Mouse (Mus musculus) large intestine, adult 2 months (tissue): ENCODE measurements around the gene Anxa5. TPM values are rescaled to one million over a fixed set of nuclear protein-coding genes. Genes with fewer than 3 reads are reported as not detected.

Experiments
- DNase-seq: peaks from one replicate; pipeline ENCODE4 v3.0.0-alpha.2; 2012; ENCODE audit warnings: low read depth, low spot score
- WGBS: fragments of 180-500 bp; shearing (Covaris S2); methylation state at CpG from one replicate; pipeline ENCODE4 v1.1.7; 2018; 5-methylcytosine and 5-hydroxymethylcytosine counted together
- polyA plus RNA-seq: library from polyadenylated mRNA; depleted of rRNA; stranded (reverse); fragments of >200 nt; gene quantifications from 2 replicates; pipeline ENCODE4 v1.2.3, GENCODE M21; 2012; rRNA removed

Gene Anxa5
- 142 and 157 TPM in 2 replicates for polyA plus RNA-seq

DNA sequence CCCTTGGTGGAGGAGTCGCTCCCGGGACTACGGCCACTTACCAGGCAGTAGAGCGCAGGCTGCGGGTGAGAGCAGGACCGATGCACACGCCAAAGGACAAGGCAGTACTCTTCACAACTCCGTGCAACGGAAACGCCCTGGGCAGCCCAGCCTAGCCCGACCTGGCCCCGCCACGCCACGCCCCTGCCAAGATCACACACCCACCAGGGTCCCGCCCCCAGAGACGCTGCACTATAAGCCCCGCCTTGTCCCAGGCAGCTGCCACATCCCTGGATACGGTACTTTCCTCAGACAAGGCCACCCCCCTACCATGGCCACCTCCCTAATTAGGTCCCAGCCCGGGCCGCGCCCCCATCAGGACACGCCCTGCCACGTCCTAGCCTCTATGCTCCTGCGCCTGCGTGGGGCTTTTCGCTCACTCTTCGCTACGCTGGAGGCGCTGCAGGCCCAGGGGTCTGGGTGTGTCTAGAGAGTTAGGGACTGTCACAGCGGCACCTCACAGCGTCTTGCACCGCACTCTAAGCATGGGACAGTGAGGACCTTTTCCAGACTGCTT is at the start of gene Anxa5, which contains the start of gene 1810062G17Rik:
Anxa5 (minus strand) TSS at position 363 of the 556 bp plus-strand sequence.
1810062G17Rik (plus strand) TSS at position 406 of the 556 bp plus-strand sequence.
- WGBS: 0% methylated on average over 32 of the region's 32 CpGs
- DNase-seq: peak; percentile 82

DNA sequence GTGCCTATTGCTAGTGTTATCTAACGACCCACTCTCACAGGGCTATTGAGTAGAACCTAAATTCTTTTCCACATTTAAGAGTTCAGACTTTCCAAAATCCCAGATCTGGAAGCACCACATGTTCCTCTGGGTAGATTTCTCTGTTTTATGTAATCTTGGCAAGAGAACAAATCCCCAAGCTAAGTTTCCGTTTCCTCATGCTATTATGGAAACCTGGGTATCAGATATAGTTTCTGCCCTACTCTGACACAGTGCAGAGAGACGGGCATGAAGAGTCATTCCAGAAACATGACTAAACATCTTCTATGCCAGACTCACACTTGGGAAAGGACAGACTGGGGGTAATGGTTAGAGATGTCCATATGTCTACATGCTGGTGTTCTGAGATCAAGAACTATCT is 48.8 kb upstream of the Anxa5 start:
- 52% methylated on average over 3 of the region's 3 CpGs for WGBS
- DNase-seq: no peak

DNA sequence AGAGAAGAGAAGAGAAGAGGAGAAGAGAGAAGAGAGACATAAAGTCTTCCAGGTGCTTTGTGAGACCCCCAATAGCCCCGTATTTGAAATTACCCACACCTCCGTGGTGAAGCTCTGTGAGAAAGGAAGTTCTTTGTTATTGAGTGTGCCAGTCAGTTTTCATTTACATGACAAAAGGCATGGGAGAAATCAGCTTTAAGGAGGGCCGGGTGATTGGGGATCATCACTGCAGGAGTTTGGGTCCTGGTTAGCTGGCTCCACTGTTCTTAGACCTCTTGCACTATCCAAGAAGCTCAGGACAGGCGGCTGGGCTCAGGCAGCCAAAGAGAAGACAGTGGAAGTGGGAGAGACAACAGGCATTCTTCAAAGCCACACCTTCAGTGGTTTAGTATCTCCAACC is 46.4 kb upstream of the Anxa5 start:
- WGBS: 41% methylated on average over 4 of the region's 4 CpGs
- no peak for DNase-seq

DNA sequence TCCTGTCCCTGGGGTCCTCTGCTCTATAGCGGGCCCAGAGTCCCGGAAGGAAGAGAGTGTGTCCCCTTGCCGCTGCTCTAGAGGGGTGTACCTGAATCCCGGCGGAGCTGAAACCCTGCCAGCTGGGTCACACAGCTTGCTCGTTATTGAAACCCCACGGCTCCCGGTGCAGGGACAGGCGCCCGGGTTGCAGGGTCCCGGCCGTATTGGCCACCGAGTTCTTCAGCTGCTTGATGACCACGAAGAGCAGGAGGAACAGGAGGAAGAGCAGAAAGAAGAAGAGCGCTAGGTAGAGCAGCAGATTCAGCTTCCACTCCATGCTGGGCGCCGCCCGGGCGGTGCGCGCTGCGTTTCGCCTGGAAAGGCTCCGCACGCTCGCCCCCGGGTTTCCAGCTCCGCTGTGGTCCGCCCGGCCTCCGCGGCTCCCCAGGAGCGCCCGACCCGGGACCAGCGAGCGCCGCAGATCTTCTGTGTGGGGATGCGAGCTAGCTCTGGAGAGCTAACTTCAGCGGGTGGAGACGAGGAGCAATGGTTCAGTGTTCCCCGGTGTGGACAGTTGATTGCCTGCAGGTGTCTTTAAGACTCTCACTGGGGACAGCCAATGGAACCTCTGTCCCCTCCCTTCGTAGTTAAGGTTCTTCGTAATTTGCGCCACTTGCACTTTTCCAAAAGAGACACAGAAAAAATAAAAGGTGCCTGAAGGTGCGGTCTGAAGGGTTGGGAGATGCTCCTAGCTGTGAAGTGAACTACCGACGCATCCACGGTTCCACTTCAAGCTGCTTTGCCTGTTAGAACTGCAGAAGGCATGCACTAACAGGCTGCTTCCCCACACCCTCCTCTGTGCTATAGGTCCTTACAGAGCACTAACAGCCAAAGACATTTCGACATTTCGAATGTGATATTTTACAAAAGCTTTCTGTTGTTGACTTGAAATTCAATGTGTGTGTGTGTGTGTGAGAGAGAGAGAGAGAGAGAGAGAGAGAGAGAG is 45.7 kb upstream of the Anxa5 start, which contains the start of gene Gm11549:
Gm11549 (minus strand) TSS at position 741 of the 988 bp plus-strand sequence.
- 1% methylated on average over 51 of the region's 51 CpGs for WGBS
- DNase-seq: no peak

DNA sequence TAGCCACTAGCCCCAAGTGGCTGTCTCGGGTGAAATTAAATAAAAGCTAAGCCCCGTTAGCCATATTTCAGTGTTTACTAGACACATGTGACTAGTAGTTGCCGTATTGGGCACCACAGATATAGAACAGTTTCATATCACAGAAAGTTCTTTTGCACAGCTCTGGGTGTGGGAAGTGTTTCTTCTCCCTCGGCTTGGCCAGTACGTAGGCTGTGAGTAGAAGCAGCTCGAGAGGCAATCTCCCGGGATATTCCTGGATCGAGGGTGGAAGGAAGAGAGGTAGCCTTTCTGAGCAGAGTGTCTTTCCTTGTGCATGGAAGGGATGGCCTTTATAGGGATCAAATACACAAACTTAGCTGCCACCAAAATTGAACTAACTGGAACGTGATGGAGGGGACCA is 40.5 kb upstream of the Anxa5 start:
- DNase-seq: no peak
- WGBS: 83% methylated on average over 9 of the region's 9 CpGs

DNA sequence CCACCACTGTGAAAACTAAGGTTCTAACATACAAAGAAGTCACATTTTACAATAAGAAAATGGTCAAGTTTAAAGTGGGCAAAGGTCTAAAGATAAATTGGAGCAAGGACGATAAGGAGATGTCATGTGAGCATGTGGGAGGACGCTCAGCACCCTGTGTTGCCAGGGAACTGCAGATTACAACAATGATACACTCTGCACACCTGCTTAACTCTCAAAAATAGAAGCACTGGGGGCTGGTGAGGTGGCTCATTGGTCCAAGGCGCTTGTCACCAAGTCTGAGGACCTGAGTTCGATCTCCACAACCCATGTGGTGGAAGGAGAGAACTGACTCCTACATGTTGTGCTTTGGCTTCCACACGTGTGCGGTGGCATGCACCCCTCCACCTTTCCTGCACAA is 35.8 kb upstream of the Anxa5 start:
- WGBS: 63% methylated on average over 6 of the region's 6 CpGs
- DNase-seq: no peak

DNA sequence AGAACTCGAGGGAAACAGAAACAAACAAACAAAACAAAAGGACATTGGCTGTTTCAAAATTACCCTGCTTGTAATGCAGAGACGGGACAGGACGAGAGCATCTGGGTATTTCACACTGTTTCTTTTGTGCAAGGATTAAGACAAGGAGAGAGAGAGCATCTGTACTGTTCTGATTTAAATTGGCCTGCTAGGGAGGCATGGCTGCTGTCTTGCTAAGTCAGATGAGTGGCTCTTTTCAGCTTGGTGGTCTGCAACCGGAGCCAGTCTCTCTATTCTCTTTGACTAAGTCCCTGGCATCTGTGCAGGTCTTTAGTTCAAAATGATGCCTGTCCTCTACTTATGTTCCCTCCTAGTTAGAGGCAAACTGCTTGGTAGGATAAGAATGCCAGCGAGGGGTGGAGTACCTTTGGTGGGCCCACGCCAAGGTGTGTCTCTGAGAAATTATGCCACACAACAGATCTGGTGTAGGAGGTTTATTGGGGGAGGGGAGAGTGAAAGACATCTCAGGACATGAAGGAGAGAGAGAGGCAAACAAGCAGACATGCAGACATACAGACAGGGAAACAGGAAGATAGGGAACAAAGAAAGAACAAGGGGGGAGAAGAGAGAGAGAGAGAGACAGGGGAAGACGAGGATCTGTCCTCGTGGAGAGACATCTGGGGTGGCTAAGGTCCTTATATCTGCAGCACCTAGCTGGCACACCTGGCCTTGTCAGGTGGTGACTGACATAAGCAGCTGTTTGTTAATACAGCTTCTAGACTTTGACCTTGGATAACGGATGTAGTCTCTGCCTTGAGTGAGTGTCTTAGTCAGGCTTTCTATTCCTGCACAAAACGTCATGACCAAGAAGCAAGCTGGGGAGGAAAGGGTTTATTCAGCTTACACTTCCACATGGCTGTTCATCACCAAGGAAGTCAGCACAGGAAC is 30.4 kb upstream of the Anxa5 start:
- DNase-seq: no peak
- WGBS: 45% methylated on average over 10 of the region's 10 CpGs

DNA sequence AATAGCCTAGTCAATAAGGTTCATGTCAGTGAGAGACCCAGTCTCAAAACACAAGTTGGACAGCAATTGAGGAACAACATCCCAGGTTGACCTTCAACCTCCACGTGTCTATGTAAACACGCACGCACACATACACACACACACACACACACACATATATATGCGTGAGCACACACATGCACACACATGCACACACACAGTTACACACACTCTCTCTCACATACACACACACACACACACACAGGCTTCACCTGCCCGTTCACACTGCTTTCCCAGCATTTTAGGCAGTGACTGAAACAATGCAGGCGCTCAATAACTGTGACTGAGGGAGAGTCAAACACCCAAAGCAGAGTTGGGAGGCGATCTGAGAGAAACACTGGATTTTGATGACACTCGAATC is 29.6 kb upstream of the Anxa5 start:
- WGBS: 85% methylated on average over 8 of the region's 8 CpGs
- DNase-seq: no peak

DNA sequence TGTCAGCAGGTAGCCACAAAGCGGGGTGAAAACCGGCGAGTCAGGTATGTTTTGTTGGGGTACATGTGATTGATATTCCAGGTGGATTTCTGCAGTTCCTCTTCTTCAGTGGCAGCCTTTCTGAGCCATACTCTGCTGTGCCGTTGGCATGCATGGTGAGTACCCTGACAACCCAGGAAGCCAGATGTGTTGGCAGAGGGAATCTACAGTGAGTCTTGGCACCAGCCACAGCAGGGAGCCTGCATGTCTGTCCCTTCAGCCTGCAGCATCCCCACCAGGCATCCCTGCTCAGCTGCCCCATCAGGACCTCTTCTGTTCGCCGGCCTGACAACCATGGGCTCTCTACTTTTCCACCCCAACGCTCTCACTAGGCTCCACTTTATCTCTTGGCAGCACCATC is 25.9 kb upstream of the Anxa5 start:
- 76% methylated on average over 7 of the region's 7 CpGs for WGBS
- no peak for DNase-seq

DNA sequence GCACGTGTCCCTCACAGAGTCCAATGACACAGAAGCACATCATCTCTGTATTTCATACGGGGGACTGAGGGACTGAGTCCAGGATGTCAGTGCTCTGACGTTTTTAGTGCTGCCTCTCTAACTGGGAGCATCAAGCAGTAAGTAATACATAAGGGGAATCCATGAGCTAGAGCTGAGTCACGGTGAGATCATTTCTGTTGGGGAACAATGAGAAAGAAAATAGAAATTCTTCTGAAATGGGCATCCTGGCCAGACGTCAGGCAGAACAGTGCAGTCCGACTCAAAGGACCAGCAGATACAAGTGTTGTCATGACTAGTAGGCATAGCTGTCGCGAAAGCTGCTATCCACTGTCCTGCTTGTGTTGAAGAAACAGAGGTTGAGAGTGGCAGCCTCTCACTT is 25.3 kb upstream of the Anxa5 start:
- 82% methylated on average over 8 of the region's 8 CpGs for WGBS

DNA sequence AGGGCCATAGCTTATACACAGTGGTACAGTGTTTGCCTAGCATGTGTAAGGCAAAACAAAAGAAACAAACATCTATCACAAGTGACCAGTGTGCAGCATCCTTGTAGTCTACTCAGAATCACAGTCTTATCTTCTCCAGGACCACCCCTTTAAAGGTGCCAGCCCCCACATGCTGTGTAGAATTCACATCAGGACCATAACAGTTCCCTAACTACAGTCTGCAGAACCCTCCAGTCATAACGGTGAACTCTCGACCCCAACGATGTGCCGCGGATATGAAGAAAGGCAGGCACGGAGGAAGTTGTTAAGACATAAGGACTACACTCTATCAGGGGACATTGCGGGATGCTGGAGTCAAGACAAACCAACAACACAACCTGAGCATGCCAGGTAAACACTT is 23.7 kb upstream of the Anxa5 start:
- WGBS: 89% methylated on average over 7 of the region's 7 CpGs
- DNase-seq: no peak

More for the DNA sequence above, 25.3 kb upstream of the Anxa5 start:
- no peak for DNase-seq

DNA sequence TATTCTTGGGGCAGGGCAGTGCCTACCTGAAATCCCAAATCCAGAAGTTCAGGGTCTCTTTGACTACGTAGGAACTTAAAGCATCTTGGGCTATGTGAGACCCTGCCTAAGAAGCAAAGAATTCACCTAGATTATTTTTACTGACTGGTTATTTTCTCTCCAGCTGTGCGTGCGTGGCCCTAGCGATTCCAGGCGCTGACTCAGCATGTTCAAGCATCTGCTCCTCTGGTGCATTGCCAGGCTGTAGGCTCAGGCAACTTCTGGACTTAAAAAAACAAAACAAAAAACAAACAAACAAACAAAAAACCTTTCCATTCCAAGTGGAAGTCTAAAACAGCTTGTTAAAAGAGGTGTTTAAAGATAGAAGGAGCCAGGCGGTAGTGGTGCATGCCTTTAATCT is 22.5 kb upstream of the Anxa5 start:
- 90% methylated on average over 6 of the region's 6 CpGs for WGBS

DNA sequence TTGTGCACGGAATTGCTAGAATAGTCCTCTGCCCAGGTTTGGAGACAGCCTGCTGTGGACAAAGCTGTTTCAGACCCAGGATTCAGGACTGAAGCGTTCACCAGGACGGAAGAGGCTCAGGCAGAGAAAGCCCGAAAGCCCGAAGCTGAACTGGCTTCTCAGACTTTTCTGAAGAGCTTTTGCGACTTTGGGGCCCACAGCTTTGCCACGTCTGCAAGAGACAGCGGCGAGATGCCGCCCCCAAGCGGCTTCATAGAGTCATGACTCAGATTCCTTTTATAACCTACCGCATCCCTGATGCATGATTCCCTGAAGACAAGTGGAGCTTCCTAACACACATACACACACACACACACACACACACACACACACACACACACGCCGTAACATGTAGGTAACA is 21.1 kb upstream of the Anxa5 start:
- 13% methylated on average over 14 of the region's 14 CpGs for WGBS
- no peak for DNase-seq

More for the DNA sequence above, 22.5 kb upstream of the Anxa5 start:
- DNase-seq: no peak

DNA sequence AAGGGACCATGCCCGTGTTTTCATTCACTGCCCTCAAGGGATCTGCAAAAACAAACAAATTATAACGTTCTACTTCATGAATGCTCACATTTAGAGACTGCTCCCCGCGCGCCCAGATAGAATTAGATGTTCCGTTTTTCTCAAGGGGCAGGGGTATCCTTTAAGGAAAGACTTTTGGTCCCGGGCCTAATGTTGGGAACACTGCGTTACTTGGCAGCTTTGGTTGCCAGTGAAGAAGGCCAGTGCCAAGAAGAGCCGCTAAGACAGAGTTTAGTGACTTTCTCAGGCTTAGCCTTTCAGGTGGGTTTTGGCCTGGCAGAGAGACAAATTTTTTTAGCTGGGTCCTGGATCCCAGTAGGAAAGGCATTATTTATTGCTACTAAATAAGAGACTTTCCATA is 20.6 kb upstream of the Anxa5 start:
- WGBS: 82% methylated on average over 9 of the region's 9 CpGs
- DNase-seq: no peak

DNA sequence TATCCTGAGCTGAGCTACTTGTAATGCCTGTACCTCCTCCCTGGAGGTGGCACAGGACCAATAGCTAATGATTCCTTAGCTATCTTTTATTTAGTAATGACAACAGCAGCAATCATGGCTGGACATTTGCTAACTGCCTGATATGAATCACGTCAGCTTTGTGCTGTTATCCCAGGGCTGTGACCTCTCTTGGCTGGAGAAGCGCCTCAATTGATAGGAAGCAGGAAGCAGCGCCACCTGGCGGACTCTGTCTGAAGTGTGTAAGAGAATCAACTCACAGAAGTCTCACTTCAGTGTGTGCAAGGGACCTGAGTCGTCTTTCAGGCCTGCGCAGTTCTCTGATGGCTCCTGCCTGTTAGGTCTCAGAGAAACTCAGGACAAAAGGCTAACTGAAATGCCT is 19.7 kb upstream of the Anxa5 start:
- peak; percentile 57 for DNase-seq
- WGBS: 4% methylated on average over 6 of the region's 6 CpGs

DNA sequence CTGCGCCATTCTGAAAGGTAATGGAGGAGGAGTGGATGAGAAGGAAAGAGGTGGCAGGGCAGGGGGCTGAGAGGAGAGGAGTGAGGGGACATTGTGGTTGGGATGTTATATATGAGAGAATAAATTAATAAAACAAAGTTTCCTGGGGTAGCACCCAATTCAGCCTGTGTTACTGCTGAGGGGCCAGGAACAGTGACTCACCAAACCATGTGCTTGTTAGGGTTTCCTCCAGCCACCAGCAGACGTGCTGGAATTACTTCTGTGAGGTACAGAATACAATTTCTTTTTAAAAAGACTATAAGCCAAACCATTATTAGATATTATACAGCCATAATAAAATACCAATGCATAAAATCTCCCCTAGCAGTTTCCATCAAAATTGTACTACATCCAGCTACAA is 18.9 kb upstream of the Anxa5 start:
- no peak for DNase-seq
- 66% methylated on average over 2 of the region's 2 CpGs for WGBS

DNA sequence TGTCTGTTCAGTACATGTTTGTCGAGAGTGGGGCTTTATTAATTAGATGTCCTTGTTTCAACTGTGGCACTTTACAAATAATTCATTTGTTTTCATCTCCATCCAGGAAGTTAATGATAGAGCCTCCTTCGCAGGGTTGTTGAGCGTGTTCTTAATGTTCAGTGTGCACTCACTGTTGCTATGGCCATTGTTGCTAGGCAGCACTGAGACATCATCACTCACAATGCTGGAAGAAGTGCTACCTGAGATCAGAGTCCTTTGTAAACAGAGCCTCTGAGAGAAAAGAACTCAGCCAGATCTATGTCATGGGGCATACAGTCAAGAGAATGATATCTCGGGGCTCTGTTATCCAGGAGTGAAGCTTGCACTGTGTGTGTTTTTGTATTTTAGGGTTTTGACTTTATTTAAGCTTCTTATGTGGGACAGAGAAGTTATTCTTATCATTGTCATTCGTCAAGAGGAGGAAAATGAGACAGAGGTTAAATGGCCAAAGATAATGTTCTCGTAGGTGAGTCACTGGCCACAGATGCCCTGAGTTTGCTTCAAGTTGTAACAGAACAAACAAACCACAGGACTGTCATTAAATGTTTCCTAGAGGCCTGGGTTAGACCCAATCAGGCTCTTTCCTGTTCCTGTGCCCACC is 18.1 kb upstream of the Anxa5 start:
- no peak for DNase-seq
- WGBS: 46% methylated on average over 6 of the region's 6 CpGs

DNA sequence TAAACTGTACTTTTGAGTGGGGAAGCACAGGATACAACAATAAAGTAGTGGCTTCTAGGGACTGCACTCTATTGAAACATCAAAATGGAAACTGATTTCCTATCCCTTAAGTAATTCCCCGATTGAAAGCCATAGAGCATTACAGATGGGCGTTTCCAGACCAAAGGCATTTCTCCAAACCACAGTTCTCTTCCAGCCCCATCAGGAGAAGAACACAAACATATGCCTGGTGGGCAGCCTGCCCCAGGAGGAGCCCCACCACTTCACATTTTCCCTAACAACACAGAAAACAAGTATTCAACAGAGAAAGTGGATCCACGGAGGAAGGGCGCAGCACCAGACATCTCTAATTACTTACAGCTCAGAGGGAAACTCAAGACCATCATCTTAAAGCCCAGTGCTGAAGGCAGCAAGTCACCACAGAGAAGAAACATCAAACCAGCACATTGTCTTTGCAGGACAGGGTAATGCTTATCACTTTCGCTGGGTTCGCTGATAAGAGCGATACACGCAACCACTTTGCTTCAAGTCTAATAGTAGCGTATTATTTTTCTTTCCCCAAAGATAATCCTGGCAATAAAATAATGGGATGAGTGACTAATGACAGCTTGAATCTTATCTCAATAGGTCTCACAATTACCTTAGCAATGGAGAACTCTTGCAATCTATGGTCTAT is 17.2 kb upstream of the Anxa5 start:
- WGBS: 82% methylated on average over 9 of the region's 9 CpGs
- no peak for DNase-seq

DNA sequence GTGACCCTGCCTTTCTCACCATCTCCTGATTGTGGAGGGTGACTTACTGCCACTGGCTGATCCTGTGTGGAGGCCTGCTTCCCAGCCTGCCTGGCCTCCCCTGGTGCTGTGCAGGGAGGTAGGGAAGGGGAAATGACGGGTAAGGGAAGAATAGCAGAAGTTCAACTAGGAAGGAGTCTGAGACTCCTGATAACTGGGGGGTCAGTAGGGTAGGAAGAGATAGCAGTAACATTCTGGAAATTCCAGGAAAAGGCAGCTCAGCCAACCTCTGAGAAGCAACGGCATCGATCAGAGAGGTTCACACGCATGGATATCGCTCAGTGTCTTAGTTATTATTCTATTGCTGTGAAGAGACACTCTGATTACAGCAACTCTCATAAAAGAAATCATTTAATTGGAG is 15.8 kb upstream of the Anxa5 start:
- 93% methylated on average over 5 of the region's 5 CpGs for WGBS
- DNase-seq: no peak
